Mouse (Mus musculus): Measurements from ENCODE around the gene Chp2. TPM values are rescaled to one million over a fixed set of nuclear protein-coding genes. Genes with fewer than 3 reads are reported as not detected.

Gene Chp2
- 0.75 and 0.77 TPM in 2 replicates for polyA plus RNA-seq (2015; fragmentation: Nextera tagmentation; extraction: Ambion mirVana)

GRCm38 (mm10) chr7:122219315-122219801, at the start of gene Chp2:
TSS of gene Chp2 (plus strand) at chr7:122219496.
- Histone ChIP-seq H3K36me3 (no peaks in the 10 kb centered on the region), H3K9me3 (replicated peaks) (peaks cover 3% of the 10 kb centered on the region; the same call in 1 of the 2 replicates), H3K27me3 (peaks cover 8% of the 10 kb centered on the region; the same call in 1 of the 2 replicates), H3K27ac (0 out of 2 replicates have a peak within 1 kb of the TSS, but pooled peaks have one; percentile 7), H3K4me3 (replicated peaks) (peak within 1 kb of the TSS; percentile 32), H3K4me2 (peak within 1 kb of the TSS; percentile 58), H3K9ac (no peak within 1 kb of the TSS), H3K4me1 (peaks cover 9% of the 10 kb centered on the region)
- peak; percentile 84 for ATAC-seq (replicated peaks; ENCODE audit: low FRiP score)
- WGBS, result 11% methylated on average over 18 of the region's 20 CpGs

GRCm38 (mm10) chr7:122170705-122171104, 48.6 kb upstream of the Chp2 start:
- Histone ChIP-seq H3K4me2 (no peak overlapping the region), H3K4me1 (0 out of 2 replicates have a peak, but pooled peaks cover 2% of the 10 kb centered on the region), H3K4me3 (replicated peaks) (no peak overlapping the region), H3K36me3 (peaks cover 52% of the 10 kb centered on the region), H3K9ac (no peak overlapping the region), H3K27ac (no peak overlapping the region), H3K9me3 (replicated peaks) (no peaks in the 10 kb centered on the region), H3K27me3 (no peaks in the 10 kb centered on the region)
- no peak for ATAC-seq (replicated peaks; ENCODE audit: low FRiP score)
- 84% methylated on average over 6 of the region's 6 CpGs for WGBS

- no peaks in the 10 kb centered on the region for H3K4me1 ChIP-seq
- no peaks in the 10 kb centered on the region for H3K27me3 ChIP-seq
- H3K36me3 ChIP-seq, result peaks cover 43% of the 10 kb centered on the region
- 64% methylated on average over 10 of the region's 10 CpGs for WGBS
- no peak overlapping the region for H3K27ac ChIP-seq
- no peak overlapping the region for H3K9ac ChIP-seq
- no peak overlapping the region for H3K4me3 ChIP-seq (replicated peaks)
- no peaks in the 10 kb centered on the region for H3K9me3 ChIP-seq (replicated peaks)
- no peak overlapping the region for H3K4me2 ChIP-seq
- no peak for ATAC-seq (replicated peaks; ENCODE audit: low FRiP score)
These were observed 47.7 kb upstream of the Chp2 start for GRCm38 (mm10) chr7:122171613-122172012.

- Histone ChIP-seq H3K9ac (no peak overlapping the region), H3K27me3 (no peaks in the 10 kb centered on the region), H3K27ac (no peak overlapping the region), H3K4me2 (no peak overlapping the region), H3K36me3 (no peaks in the 10 kb centered on the region), H3K4me3 (replicated peaks) (no peak overlapping the region), H3K4me1 (0 out of 2 replicates have a peak, but pooled peaks cover under 1% of the 10 kb centered on the region), H3K9me3 (replicated peaks) (no peaks in the 10 kb centered on the region)
- WGBS, result 92% methylated on average over 7 of the region's 7 CpGs
- ATAC-seq (replicated peaks; ENCODE audit: low FRiP score), result no peak
These were observed 38.6 kb upstream of the Chp2 start for GRCm38 (mm10) chr7:122180720-122181119.

DNA sequence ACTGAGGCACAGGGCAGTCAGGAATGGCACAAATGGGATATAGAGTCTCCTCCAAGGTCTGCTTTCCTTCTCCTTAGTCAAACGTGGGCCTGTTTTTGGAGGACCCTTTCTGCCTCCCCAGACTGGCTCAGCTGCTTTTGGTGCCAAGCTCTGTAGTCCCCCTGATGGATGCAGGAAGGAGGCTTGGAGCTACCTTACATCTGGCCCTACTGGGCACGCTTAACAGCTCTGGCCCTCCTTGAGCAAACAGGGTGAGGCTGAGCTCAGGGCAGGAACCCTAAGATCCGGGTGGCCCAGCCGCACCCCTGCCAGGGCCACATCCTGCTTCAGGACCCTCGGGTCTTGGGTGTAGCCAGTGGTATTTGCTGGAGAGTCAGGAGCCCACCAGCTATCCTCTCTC, 34.7 kb upstream of the Chp2 start:
- H3K27ac ChIP-seq, result no peak overlapping the region
- no peak for ATAC-seq (replicated peaks; ENCODE audit: low FRiP score)
- no peaks in the 10 kb centered on the region for H3K36me3 ChIP-seq
- H3K4me3 ChIP-seq (replicated peaks), result no peak overlapping the region
- 80% methylated on average over 5 of the region's 5 CpGs for WGBS
- H3K9me3 ChIP-seq (replicated peaks), result no peaks in the 10 kb centered on the region
- peaks cover 5% of the 10 kb centered on the region; the same call in 1 of the 2 replicates for H3K4me1 ChIP-seq
- no peak overlapping the region for H3K9ac ChIP-seq
- no peak overlapping the region for H3K4me2 ChIP-seq
- no peaks in the 10 kb centered on the region for H3K27me3 ChIP-seq

DNA sequence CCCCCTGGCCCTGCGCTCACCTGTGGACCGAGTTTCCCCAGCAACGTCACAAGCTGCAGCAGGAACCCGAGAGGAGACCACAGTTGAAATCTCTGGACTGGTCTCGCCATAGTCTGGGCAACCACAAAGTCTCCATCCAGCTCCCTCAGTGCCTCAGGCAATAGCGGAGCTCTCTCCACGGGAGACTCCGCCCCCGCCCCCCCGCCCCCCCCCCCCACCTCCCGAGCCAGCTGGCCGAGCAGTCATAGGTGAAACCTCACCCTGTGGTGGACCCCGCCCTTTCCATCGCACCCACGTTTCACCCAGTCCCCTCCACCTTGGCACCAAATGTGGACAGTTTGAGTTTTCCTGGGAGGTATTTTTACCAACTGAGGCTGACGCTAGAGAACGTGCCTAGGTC, 33.3 kb upstream of the Chp2 start, which contains the start of gene Ern2:
TSS of gene Ern2 (minus strand) at position 165 of the 400 bp plus-strand sequence.
- Histone ChIP-seq H3K9me3 (replicated peaks) (no peaks in the 10 kb centered on the region), H3K27me3 (no peaks in the 10 kb centered on the region), H3K36me3 (no peaks in the 10 kb centered on the region), H3K4me2 (peak within 1 kb of the TSS; percentile 27; the same call in 1 of the 2 replicates), H3K4me3 (replicated peaks) (no peak within 1 kb of the TSS), H3K27ac (no peak within 1 kb of the TSS), H3K4me1 (peaks cover 5% of the 10 kb centered on the region; the same call in 1 of the 2 replicates), H3K9ac (no peak within 1 kb of the TSS)
- WGBS, result 13% methylated on average over 17 of the region's 17 CpGs
- ATAC-seq (replicated peaks; ENCODE audit: low FRiP score), result 0 out of 2 replicates have a peak, but pooled peaks have one; percentile 15

GRCm38 (mm10) chr7:122189484-122189883, 29.8 kb upstream of the Chp2 start:
- ATAC-seq (replicated peaks; ENCODE audit: low FRiP score), result no peak
- no peaks in the 10 kb centered on the region for H3K27me3 ChIP-seq
- WGBS, result 41% methylated on average over 7 of the region's 7 CpGs
- no peak overlapping the region for H3K4me3 ChIP-seq (replicated peaks)
- H3K4me1 ChIP-seq, result peaks cover 5% of the 10 kb centered on the region; the same call in 1 of the 2 replicates
- H3K9ac ChIP-seq, result no peak overlapping the region
- no peaks in the 10 kb centered on the region for H3K36me3 ChIP-seq
- no peak overlapping the region for H3K27ac ChIP-seq
- H3K4me2 ChIP-seq, result no peak overlapping the region
- no peaks in the 10 kb centered on the region for H3K9me3 ChIP-seq (replicated peaks)

GRCm38 (mm10) chr7:122191097-122191496, 28.2 kb upstream of the Chp2 start:
- H3K9ac ChIP-seq, result no peak overlapping the region
- H3K4me1 ChIP-seq, result 0 out of 2 replicates have a peak, but pooled peaks cover under 1% of the 10 kb centered on the region
- no peak overlapping the region for H3K4me2 ChIP-seq
- H3K9me3 ChIP-seq (replicated peaks), result 0 out of 2 replicates have a peak, but pooled peaks cover 6% of the 10 kb centered on the region
- ATAC-seq (replicated peaks; ENCODE audit: low FRiP score), result no peak
- no peak overlapping the region for H3K4me3 ChIP-seq (replicated peaks)
- no peaks in the 10 kb centered on the region for H3K36me3 ChIP-seq
- H3K27me3 ChIP-seq, result no peaks in the 10 kb centered on the region
- 64% methylated on average over 10 of the region's 10 CpGs for WGBS
- no peak overlapping the region for H3K27ac ChIP-seq

DNA sequence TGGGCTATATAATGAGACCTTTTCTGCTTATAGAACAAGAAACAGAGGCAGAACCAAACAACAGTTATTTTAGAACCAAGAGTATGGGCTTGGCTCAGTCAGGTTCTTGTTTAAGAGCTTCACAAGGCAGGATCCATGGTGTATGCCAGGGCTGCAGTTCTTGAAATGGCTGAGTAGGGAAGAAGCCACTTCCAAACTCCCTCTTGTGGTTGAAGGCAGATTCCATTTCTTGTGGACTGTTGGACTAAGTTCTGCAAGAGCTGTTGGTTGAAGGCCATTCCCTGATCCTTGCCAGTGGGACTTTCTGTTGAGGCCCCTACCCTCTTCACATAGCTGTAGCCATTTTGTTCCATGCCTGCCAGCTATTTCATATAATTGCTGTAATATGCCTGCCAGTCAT, 25.4 kb upstream of the Chp2 start:
- no peak for ATAC-seq (replicated peaks; ENCODE audit: low FRiP score)
- Histone ChIP-seq H3K36me3 (no peaks in the 10 kb centered on the region), H3K4me2 (no peak overlapping the region), H3K4me3 (replicated peaks) (no peak overlapping the region), H3K9ac (no peak overlapping the region), H3K27ac (no peak overlapping the region), H3K4me1 (no peaks in the 10 kb centered on the region), H3K9me3 (replicated peaks) (0 out of 2 replicates have a peak, but pooled peaks cover 6% of the 10 kb centered on the region), H3K27me3 (no peaks in the 10 kb centered on the region)

- ATAC-seq (replicated peaks; ENCODE audit: low FRiP score), result no peak
These were observed 22.5 kb upstream of the Chp2 start for GRCm38 (mm10) chr7:122196771-122197170.

DNA sequence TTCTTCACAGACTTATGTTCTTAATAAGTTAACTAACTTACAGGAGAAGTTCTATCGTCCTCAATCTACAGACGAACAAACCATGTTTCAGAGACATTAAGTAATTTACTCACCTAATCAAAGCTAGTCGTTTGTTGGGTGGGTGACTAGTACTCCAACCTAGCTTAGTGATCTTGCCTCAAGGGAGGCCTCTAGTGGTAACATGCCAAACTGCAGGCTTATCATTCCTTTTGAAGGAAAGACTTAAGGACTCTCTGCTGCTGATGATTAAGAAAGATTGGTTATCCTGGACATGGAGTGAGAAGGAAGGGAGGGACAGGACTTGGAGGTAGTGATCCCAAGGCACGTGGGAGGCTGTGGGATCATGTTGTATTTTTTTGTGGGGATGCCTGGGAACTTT, 22.0 kb upstream of the Chp2 start:
- ATAC-seq (replicated peaks; ENCODE audit: low FRiP score), result no peak
- no peak overlapping the region for H3K27ac ChIP-seq
- no peaks in the 10 kb centered on the region for H3K36me3 ChIP-seq
- H3K4me3 ChIP-seq (replicated peaks), result no peak overlapping the region
- 35% methylated on average over 4 of the region's 4 CpGs for WGBS
- H3K9ac ChIP-seq, result no peak overlapping the region
- H3K4me1 ChIP-seq, result no peaks in the 10 kb centered on the region
- 0 out of 2 replicates have a peak, but pooled peaks cover 6% of the 10 kb centered on the region for H3K9me3 ChIP-seq (replicated peaks)
- no peak overlapping the region for H3K4me2 ChIP-seq
- no peaks in the 10 kb centered on the region for H3K27me3 ChIP-seq

More at GRCm38 (mm10) chr7:122196771-122197170, 22.5 kb upstream of the Chp2 start:
- H3K4me3 ChIP-seq (replicated peaks), result no peak overlapping the region
- no peak overlapping the region for H3K4me2 ChIP-seq
- H3K27me3 ChIP-seq, result no peaks in the 10 kb centered on the region
- no peak overlapping the region for H3K9ac ChIP-seq
- 0 out of 2 replicates have a peak, but pooled peaks cover 6% of the 10 kb centered on the region for H3K9me3 ChIP-seq (replicated peaks)
- no peaks in the 10 kb centered on the region for H3K36me3 ChIP-seq
- 79% methylated on average over 9 of the region's 9 CpGs for WGBS
- H3K27ac ChIP-seq, result no peak overlapping the region
- no peaks in the 10 kb centered on the region for H3K4me1 ChIP-seq

DNA sequence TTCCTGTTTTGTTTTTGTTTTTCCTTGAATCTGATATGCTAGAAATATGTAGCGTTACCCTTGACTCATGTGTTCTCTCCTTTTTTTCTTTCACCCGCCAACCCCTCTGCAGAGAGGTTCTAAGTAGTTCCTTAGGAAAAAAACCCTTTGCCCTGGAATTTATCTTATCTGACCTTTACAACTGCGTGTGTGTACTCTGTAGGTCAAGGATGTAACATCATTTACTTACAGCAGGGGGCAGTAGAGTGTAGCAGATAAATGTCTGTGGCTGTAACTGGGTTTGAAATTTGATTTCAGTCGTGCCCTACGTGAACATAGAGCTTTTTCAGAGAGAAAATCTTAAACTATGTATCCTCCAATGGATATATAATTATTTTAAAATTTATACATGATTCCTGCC, 20.0 kb upstream of the Chp2 start:
- H3K9me3 ChIP-seq (replicated peaks), result 0 out of 2 replicates have a peak, but pooled peaks cover 6% of the 10 kb centered on the region
- H3K4me3 ChIP-seq (replicated peaks), result no peak overlapping the region
- no peak overlapping the region for H3K27ac ChIP-seq
- no peaks in the 10 kb centered on the region for H3K4me1 ChIP-seq
- 30% methylated on average over 5 of the region's 5 CpGs for WGBS
- no peak overlapping the region for H3K9ac ChIP-seq
- no peak for ATAC-seq (replicated peaks; ENCODE audit: low FRiP score)
- H3K27me3 ChIP-seq, result no peaks in the 10 kb centered on the region
- no peak overlapping the region for H3K4me2 ChIP-seq
- H3K36me3 ChIP-seq, result no peaks in the 10 kb centered on the region

Data from kidney, embryonic 15.5 days (tissue).